Mouse (Mus musculus) gastrocnemius, adult 8-10 months (tissue): ENCODE results near the gene Slc32a1. TPM values are rescaled to one million over a fixed set of nuclear protein-coding genes. Genes with fewer than 3 reads are reported as not detected.

Source experiments
- DNase-seq, 2 experiments: peaks; one replicate each; pipeline ENCODE4 v3.0.0; 2022; ENCODE audit warnings: low spot score in 2 of 2
- microRNA-seq: library from miRNA; unstranded; fragments of <30 nt; microRNA quantifications from one replicate; pipeline ENCODE4 v1.2.0, GENCODE M21; 2022
- total RNA-seq, 4 experiments: library from RNA; stranded (reverse); gene quantifications; 2 replicates each; pipeline ENCODE4 v1.2.4; 2022

Gene Slc32a1
- total RNA-seq, 4 experiments from 2014 or later, result not detected

DNA sequence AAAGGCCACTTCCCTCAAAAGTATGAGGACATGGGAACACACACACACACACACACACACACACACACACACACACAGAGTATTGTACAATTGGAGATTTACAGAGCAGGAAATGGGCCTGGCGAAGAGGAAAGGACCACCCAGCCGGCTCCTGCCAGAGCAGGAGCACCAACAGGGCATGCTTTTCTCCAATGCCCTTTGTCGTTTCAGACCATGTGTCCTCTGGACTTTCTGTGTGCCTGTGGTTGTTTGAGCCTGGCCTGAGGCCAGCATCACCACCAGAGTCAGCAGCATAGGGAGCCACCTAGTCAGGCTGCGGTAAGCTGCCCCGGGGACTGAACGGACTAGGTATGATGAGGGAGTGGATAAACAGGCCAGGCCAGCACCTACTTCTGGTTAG, 48.3 kb downstream of the Slc32a1 start:
- DNase-seq, result no peak

DNA sequence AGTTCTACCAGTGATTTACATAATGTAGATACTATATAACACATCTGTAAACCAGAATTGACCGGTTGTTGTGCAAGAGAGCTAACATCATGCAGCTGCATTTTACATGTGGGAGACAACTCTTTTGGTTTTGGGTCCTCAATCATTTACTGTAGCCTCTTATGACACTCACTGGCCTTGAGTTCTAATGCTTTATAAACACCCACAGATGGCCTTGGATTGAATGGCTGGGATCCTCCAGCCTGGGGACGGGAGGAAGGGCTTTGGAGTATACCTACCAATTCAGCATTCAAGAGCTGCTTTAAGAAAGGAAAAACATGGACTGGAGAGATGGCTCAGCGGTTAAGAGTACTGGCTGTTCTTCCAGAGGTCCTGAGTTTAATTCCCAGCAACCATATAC, 48.8 kb downstream of the Slc32a1 start:
- no peak for DNase-seq

- no peak for DNase-seq
These were observed 54.5 kb downstream of the Slc32a1 start, which contains the start of gene Ppp1r16b for GRCm38 (mm10) chr2:158665098-158665497. Ppp1r16b (plus strand) TSS chr2:158665398.

Small RNA genes lying within 50 kb of the gene (microRNA-seq; reads per million reads assigned to microRNA genes)
- gene Mir3474, result not detected

Other genes starting within 250 kb of the Slc32a1 start
- under 1 TPM; 0.15 to 0.39 (median 0.26) TPM for gene Snhg11, start 235.1 kb upstream of the Slc32a1 start, total RNA-seq
- gene Ralgapb, start 200.9 kb upstream of the Slc32a1 start, total RNA-seq, result 10 to 100 TPM; 29.3 to 42.2 (median 32.9) TPM
- 1 to 10 TPM in 3 of 4 experiments, under 1 TPM in 1; 0.70 to 7.2 (median 6.0) TPM for gene Adig, start 108.2 kb upstream of the Slc32a1 start, total RNA-seq
- not detected for gene Arhgap40, start 98.0 kb upstream of the Slc32a1 start, total RNA-seq
- gene Actr5, start 14.1 kb downstream of the Slc32a1 start, total RNA-seq, result 1 to 10 TPM; 2.3 to 3.8 (median 3.2) TPM
- 1 to 10 TPM; 2.4 to 3.0 (median 2.7) TPM for gene Ppp1r16b, start 54.6 kb downstream of the Slc32a1 start, total RNA-seq
- gene Fam83d, start 157.3 kb downstream of the Slc32a1 start, total RNA-seq, result 1 to 10 TPM in 3 of 4 experiments, under 1 TPM in 1; 0.94 to 4.2 (median 2.6) TPM
- 10 to 100 TPM in 2 of 4 experiments, 1 to 10 TPM in 2; 6.8 to 13.9 (median 8.7) TPM for gene Dhx35, start 184.0 kb downstream of the Slc32a1 start, total RNA-seq